Mouse (Mus musculus) gastrocnemius, postnatal 14 days (tissue): ENCODE results near the gene Dram1. TPM values are rescaled to one million over a fixed set of nuclear protein-coding genes. Genes with fewer than 3 reads are reported as not detected.

Experiments used
- DNase-seq: peaks from one replicate; pipeline ENCODE4 v3.0.0; 2021; ENCODE audit warnings: mixed read lengths
- intact Hi-C: fragments of 180-260 bp; cut with DNase I; formaldehyde crosslinking; loops from one replicate; pipeline ENCODE4 v1.15.1; 2025; ENCODE audit warnings: low total_unique reads
- long read RNA-seq, 2 experiments: library from polyadenylated mRNA; stranded (forward); transcript quantifications; one replicate each; pipeline ENCODE4 v2.0.0; 2021
- total RNA-seq, 2 experiments: library from RNA; stranded (reverse); gene quantifications; 2 replicates each; pipeline ENCODE4 v1.2.3; 2021

Dram1 gene
- 1 to 10 TPM; 1.3 to 1.7 TPM for total RNA-seq
- long read RNA-seq, experiment 1, partial matches to known transcripts = 0 of 1 reads
- long read RNA-seq, experiment 1, other reads (novel, unspliced or antisense) = 1 of 1 reads
- long read RNA-seq, experiment 2 = 0 reads

DNA sequence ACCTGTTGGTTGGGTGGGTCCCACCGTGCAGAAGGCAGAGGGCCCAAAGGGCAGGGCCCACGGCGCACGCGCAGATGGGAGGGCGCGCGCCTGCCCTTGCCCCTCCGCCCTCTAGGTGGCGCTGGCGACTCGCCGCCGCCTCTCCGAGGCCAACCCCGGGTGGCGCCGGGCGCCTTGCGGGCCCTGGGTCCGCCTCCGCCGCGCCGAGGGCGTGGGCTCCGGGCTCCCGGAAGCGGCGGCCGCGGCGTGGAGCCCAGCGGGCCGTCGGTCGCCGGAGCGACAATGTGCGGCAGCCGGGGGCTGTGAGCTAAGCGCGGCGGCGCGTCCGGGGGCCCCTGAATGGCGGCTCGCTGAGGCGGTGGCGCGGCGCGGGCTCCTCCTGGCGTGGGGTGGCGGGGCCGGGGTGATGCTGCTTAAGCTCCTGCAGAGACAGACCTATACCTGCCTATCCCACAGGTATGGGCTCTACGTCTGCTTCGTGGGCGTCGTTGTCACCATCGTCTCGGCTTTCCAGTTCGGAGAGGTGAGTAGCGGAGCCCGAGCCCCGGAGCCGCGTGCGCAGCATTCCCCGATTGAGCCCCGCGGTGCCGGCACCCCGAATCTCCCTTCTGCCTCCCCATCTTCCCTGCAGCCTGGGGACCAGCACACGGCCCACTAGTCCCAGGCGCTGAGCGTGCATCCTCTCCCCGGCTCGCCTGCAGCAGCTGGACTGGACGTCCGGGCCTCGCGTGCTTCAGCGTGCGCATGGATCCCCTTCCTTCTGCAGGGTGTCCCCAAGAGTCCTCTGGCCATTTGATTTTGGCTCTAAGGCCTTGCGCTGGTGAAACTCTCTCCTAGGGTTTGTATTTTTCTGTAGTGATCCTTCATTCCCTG lies at the start of gene Dram1, which contains the start of gene Gnptab:
Gene Dram1, minus strand, starts transcription at position 68 of the 873 bp plus-strand sequence.
Gene Gnptab, plus strand, starts transcription at position 120 of the 873 bp plus-strand sequence.
- peak; percentile 88 for DNase-seq
- intact Hi-C loops = no loop called here

- intact Hi-C loops = no loop called here
- no peak for DNase-seq
Observed at GRCm38 (mm10) chr10:88427998-88428397, 49.1 kb upstream of the Dram1 start.

DNA sequence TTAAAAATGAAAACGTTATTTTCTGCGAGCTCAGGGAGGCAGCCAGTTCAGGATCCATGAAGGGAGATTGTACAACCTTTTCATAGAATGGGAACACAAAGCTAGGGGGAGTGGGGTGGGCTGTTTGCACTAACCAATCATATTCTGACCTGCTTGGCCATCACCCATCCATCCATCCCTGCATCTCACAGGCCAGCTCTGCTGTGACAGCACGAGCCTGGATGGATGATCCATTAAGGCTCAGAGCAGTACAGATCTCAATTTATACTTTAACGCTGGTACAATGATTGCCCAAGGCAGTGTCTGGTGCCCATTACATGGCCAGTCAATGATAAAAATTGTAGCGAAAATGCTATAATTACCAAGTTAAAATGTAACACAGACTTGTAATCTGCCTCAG lies 48.0 kb upstream of the Dram1 start:
- DNase-seq = no peak
- intact Hi-C loops = no loop called here

GRCm38 (mm10) chr10:88426158-88426816 lies 47.4 kb upstream of the Dram1 start:
- intact Hi-C loops = no loop called here
- peak; percentile 37 for DNase-seq

DNA sequence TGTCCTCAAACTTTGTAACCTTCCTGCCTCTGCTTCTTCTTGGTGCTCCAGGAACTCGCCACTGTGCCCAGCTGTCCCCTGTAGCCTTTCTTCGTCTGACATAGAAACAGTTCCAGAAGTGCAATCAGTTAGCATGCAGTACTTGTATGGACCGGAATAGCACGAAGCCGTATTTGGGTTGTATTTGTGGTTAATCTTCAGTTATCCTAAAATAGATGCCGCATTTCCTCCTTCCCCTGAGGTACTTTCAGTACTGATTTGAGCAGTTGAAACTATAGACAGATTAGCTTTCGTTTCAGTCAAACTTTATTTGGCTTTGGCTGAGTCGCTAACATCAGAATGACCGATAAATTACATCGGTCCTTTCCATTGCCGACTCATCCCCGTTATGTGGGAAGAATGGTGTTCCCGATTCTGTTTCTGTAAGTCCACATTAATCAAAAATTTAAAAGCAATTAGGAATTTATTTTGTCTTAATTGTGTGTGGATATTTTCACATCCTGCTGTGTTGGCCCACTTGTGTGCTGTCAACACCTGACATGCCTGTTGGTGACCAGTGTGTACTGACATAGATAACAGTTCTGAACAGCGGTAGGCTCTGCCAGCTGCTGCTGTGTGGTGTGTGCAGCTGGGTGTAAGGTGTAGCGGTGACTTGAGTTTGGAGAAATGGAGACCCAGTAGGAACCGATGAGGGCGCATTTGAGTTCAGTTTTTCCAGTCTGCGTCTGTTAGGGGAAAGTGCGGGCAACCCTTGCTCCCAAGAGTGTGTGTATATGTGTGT lies 42.0 kb upstream of the Dram1 start:
- DNase-seq = no peak
- intact Hi-C loops = no loop called here

- intact Hi-C loops = no loop called here
- no peak for DNase-seq
Observed at GRCm38 (mm10) chr10:88420141-88420541, 41.3 kb upstream of the Dram1 start.

- intact Hi-C loops = no loop called here
- no peak for DNase-seq
Observed at GRCm38 (mm10) chr10:88417686-88418085, 38.8 kb upstream of the Dram1 start.

GRCm38 (mm10) chr10:88412290-88412995 lies 33.6 kb upstream of the Dram1 start:
- intact Hi-C loops = no loop called here
- DNase-seq = no peak

DNA sequence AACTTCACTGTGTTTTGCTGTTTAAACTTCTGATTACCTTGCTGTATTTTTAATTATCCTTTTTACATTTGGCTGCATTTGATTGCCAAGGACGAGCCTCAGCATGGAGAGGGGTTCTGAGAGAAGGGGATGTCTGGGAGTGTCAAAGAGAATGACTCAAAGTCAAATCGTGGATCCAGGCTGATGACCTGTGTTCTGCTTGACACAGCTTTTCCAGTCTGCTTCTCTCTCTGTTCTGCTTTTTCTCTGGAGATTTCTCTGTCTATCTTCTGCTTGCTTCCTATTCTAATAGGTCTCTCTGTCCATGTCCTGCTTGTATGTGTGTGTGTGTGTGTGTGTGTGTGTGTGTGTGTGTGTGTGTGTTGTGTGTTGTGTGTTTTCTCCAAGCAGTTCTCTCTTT lies 30.9 kb upstream of the Dram1 start:
- no peak for DNase-seq
- intact Hi-C loops = no loop called here

- no peak for DNase-seq
- intact Hi-C loops = no loop called here
Observed at GRCm38 (mm10) chr10:88407875-88408631, 29.2 kb upstream of the Dram1 start.

DNA sequence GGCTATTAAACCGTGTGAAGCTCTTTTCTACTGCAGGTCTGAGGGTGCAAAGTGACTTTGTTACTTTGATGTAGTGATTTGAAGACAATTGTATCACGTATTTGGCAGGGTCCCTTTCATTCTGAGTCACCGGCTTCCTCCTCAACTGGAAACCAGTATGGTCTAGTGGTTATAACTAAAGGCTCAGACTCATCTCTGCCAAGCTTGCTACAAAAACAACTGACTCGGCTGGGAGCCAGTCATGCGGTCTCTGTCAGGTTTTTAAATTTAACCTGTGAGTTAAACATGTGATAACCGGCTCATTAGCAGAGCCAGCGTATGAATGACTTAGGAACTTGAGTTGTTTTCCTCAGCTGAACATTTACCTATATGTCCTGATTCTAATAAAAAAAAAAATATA lies 26.9 kb upstream of the Dram1 start:
- no peak for DNase-seq
- intact Hi-C loops = no loop called here

DNA sequence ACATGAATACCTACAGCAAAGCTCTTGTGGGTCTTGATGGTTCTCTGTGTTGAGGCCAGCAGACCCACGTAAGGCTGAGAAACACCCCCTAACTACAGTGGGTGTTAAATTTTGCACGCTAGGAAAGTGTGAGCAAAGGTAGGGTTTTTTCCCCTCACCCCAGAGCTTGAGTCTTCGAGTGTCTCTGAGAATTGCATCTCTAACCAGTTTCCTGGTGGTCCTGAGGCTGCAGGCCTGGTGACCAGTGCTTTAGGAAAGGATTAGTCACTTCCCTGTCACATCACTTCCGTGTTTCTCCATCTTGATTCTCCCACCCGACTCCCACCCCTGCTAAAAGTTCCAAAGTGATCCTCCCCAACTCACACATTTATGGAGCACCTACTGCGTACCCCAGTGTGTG lies 25.3 kb upstream of the Dram1 start:
- DNase-seq = no peak
- intact Hi-C loops = no loop called here

GRCm38 (mm10) chr10:88403021-88403420 lies 24.1 kb upstream of the Dram1 start:
- DNase-seq = no peak
- intact Hi-C loops = no loop called here

DNA sequence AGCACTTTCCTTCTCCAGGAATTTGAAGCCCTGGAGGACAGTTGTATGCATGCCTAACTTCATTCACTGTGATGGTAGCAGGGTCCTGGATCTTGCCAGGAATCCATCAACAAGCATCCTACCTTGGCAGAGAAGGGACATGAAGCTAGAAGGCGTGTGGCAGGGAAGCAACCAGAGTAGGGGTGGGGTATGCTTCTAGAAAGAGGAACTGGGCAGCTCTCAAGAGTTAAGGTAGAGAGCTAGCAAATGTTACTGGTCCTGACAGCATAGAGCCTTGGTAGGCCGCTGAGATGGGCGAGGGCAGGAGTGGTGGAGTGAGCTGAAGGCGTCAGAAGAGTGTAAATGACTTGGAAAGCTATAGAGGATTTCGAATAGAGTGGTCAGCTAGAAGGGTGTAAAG lies 20.4 kb upstream of the Dram1 start:
- DNase-seq = no peak
- intact Hi-C loops = no loop called here

DNA sequence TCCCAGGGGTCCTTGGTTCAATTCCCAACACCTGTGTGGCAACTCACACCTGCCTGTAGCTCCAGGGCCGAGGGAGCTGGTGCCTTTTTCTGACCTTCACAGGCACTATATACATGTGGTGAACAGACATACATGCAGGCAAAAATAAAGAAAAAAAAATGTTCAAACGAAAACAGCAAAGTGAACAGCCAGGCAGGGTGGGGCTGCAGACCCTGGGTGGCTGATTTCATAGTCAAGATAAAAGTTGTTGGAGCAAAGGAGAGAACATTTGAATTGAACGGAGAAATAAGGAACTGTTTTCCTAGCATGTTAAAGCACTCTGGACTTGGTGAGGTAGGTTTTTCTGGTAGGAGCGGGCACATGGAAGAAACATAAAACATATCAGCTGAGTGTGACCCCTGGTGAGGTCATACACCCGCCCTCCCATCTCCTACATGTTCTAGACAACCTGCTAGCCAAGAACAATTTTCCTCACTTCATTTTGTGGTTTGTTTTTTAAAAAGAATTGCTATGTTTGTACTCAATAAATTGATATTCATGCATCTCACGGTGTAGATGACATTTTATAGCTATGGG lies 19.9 kb upstream of the Dram1 start:
- intact Hi-C loops = no loop called here
- no peak for DNase-seq

GRCm38 (mm10) chr10:88392181-88392847 lies 13.4 kb upstream of the Dram1 start:
- DNase-seq = no peak
- intact Hi-C loops = no loop called here

DNA sequence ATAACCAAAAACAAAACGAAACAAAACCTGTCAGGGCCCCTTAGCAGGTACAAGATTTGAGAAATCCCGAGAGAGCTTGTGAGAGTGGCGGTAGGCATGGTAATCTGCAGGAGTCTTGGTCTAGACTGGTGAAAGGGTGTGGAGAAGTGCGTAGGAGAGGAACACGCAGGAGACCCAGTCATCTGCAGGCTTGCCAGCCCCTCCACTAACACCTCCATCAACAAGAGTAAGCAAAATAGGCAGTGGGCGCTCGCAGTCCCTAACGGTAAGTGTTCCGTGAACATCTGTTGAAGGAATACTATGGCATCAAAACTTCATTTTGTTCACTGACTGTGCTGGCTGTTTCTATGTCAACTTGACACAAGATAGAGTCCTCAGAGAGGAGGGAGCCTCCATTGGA lies 12.6 kb upstream of the Dram1 start:
- intact Hi-C loops = no loop called here
- no peak for DNase-seq
